Mouse (Mus musculus): ENCODE measurements at regions not wholly inside any gene's neighbourhood (a gene's known extent, or its start where the extent isn't known, plus 50 kb on each side); places are given as distances from the start of the nearest gene placed in this dataset.

DNA sequence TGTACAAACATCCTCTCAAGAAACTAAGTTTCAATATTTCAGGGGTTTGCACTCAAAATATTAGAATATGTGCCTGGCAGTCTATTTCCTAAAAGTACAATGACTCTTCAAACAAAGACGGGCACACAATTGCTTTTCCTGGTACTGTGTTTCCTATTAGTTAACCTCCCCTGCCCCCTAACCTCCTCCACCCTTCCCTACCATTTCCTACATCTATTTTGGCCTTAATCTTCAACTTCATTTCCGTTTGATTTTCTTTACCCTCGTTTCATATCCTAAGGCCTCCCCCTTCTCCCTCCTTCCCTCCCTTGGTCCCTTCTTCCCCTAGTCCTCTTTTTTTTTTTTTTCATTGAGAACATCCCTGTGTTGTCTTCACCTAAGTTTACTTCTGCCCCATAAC, 50.8 kb upstream of the Adgrl2 start:
- DNase-seq (ENCODE audit: extremely low spot score in 1 of 2, low spot score in 1 of 2) = no peak
